Mouse (Mus musculus) forebrain, embryonic 12.5 days (tissue): ENCODE results near the gene Zcchc10. TPM values are rescaled to one million over a fixed set of nuclear protein-coding genes. Genes with fewer than 3 reads are reported as not detected.
A peak's percentile ranks its signal among the peaks of the same experiment; 100 is the strongest.
"Not testable (repeated sequence)": the region's sequence is repeated elsewhere in the genome, so short reads cannot be mapped to it uniquely, and the experiment has no call there.

Experiments
- ATAC-seq: fragments of 200-750 bp; cut with Nextera tagmentation; 2 replicates; pipeline ENCODE4 v1.8.0; 2017; ENCODE audit warnings: moderate TSS enrichment; ENCODE audit not compliant: low FRiP score
- H3K27ac ChIP-seq: fragments of 300-500 bp; sonication (generic); 2 replicates; pipeline ENCODE4 v1.5.1; 2016; ENCODE audit warnings: mild to moderate bottlenecking
- H3K27me3 ChIP-seq: fragments of 300-500 bp; sonication (generic); 2 replicates; pipeline ENCODE4 v1.6.1; 2016; ENCODE audit warnings: mild to moderate bottlenecking
- H3K36me3 ChIP-seq: fragments of 300-500 bp; sonication (generic); replicated peaks from 2 replicates; pipeline ENCODE4 v1.6.1; 2016; ENCODE audit warnings: mild to moderate bottlenecking
- H3K4me1 ChIP-seq: fragments of 300-500 bp; sonication (generic); 2 replicates; pipeline ENCODE4 v1.6.1; 2016
- H3K4me2 ChIP-seq: fragments of 300-500 bp; sonication (generic); 2 replicates; pipeline ENCODE4 v1.6.1; 2016; ENCODE audit warnings: mild to moderate bottlenecking, moderate library complexity
- H3K4me3 ChIP-seq: fragments of 300-500 bp; sonication (generic); replicated peaks from 2 replicates; pipeline ENCODE4 v1.5.1; 2016; ENCODE audit warnings: mild to moderate bottlenecking
- H3K9ac ChIP-seq: fragments of 300-500 bp; sonication (generic); 2 replicates; pipeline ENCODE4 v1.6.1; 2016; ENCODE audit warnings: mild to moderate bottlenecking
- H3K9me3 ChIP-seq: fragments of 300-500 bp; sonication (generic); 2 replicates; pipeline ENCODE4 v1.6.1; 2016
- WGBS: fragments of 180-500 bp; shearing (Covaris S2); methylation state at CpG from one replicate; pipeline ENCODE4 v1.1.7; 2016; 5-methylcytosine and 5-hydroxymethylcytosine counted together
- polyA plus RNA-seq: library from polyadenylated mRNA; unstranded; fragments of >200 nt; fragmentation: Nextera tagmentation; extraction: Ambion mirVana; gene quantifications from 2 replicates; pipeline ENCODE4 v1.2.1, GENCODE M21; 2016

The Zcchc10 gene
- polyA plus RNA-seq: 17.3 and 17.4 TPM in 2 replicates

- WGBS: 0% methylated on average over 21 of the region's 21 CpGs
- H3K27me3 ChIP-seq: no peaks in the 10 kb centered on the region; the same call in 1 of the 2 replicates
- peak within 1 kb of the TSS; percentile 80 for H3K9ac ChIP-seq
- peaks cover 9% of the 10 kb centered on the region for H3K4me1 ChIP-seq
- ATAC-seq: peak; percentile 96
- H3K4me3 ChIP-seq: peak within 1 kb of the TSS; percentile 80
- H3K9me3 ChIP-seq: no peaks in the 10 kb centered on the region
- H3K4me2 ChIP-seq: peak within 1 kb of the TSS; percentile 56
- peak within 1 kb of the TSS; percentile 65 for H3K27ac ChIP-seq
- H3K36me3 ChIP-seq: peaks cover 18% of the 10 kb centered on the region
Measured at GRCm38 (mm10) chr11:53324512-53324968, at the start of gene Zcchc10. Gene Zcchc10, plus strand, starts transcription at chr11:53324679.

- Histone ChIP-seq H3K4me2 (no peak overlapping the region), H3K4me1 (no peaks in the 10 kb centered on the region), H3K9ac (no peak overlapping the region), H3K9me3 (no peaks in the 10 kb centered on the region), H3K27ac (no peak overlapping the region), H3K27me3 (no peaks in the 10 kb centered on the region), H3K4me3 (no peak overlapping the region), H3K36me3 (peaks cover 78% of the 10 kb centered on the region)
- no peak for ATAC-seq
- 97% methylated on average over 3 of the region's 3 CpGs for WGBS
Measured at GRCm38 (mm10) chr11:53275358-53275757, 49.1 kb upstream of the Zcchc10 start.

- Histone ChIP-seq H3K27ac (no peak overlapping the region), H3K9me3 (no peaks in the 10 kb centered on the region), H3K27me3 (no peaks in the 10 kb centered on the region), H3K4me3 (no peak overlapping the region), H3K9ac (no peak overlapping the region), H3K4me1 (no peaks in the 10 kb centered on the region), H3K36me3 (peaks cover 76% of the 10 kb centered on the region), H3K4me2 (no peak overlapping the region)
- WGBS: 92% methylated on average over 4 of the region's 4 CpGs
- ATAC-seq: no peak
Measured at GRCm38 (mm10) chr11:53278411-53278810, 46.1 kb upstream of the Zcchc10 start.

- Histone ChIP-seq H3K9me3 (no peaks in the 10 kb centered on the region), H3K4me3 (no peak overlapping the region), H3K4me2 (no peak overlapping the region), H3K27ac (no peak overlapping the region), H3K4me1 (no peaks in the 10 kb centered on the region), H3K27me3 (no peaks in the 10 kb centered on the region), H3K9ac (no peak overlapping the region), H3K36me3 (peaks cover 91% of the 10 kb centered on the region)
- no peak for ATAC-seq
- WGBS: 91% methylated on average over 6 of the region's 6 CpGs
Measured at GRCm38 (mm10) chr11:53285885-53286284, 38.6 kb upstream of the Zcchc10 start.

GRCm38 (mm10) chr11:53290187-53290586, 34.3 kb upstream of the Zcchc10 start:
- 99% methylated on average over 2 of the region's 2 CpGs for WGBS
- not testable (repeated sequence) for H3K27ac ChIP-seq, H3K4me2 ChIP-seq, H3K9me3 ChIP-seq, H3K27me3 ChIP-seq, H3K9ac ChIP-seq, H3K4me3 ChIP-seq, H3K4me1 ChIP-seq, ATAC-seq
- peaks cover 77% of the 10 kb centered on the region for H3K36me3 ChIP-seq

GRCm38 (mm10) chr11:53290871-53291270, 33.6 kb upstream of the Zcchc10 start:
- H3K4me1 ChIP-seq: no peaks in the 10 kb centered on the region
- no peak overlapping the region for H3K27ac ChIP-seq
- H3K9ac ChIP-seq: no peak overlapping the region
- H3K4me3 ChIP-seq: no peak overlapping the region
- H3K9me3 ChIP-seq: no peaks in the 10 kb centered on the region
- WGBS: 93% methylated on average over 11 of the region's 11 CpGs
- no peak for ATAC-seq
- H3K36me3 ChIP-seq: peaks cover 71% of the 10 kb centered on the region
- H3K4me2 ChIP-seq: no peak overlapping the region
- H3K27me3 ChIP-seq: no peaks in the 10 kb centered on the region

- Histone ChIP-seq H3K4me2 (no peak overlapping the region), H3K4me3 (no peak overlapping the region), H3K27me3 (no peaks in the 10 kb centered on the region), H3K9me3 (no peaks in the 10 kb centered on the region), H3K27ac (no peak overlapping the region), H3K4me1 (peaks cover 20% of the 10 kb centered on the region), H3K9ac (no peak overlapping the region), H3K36me3 (peaks cover 35% of the 10 kb centered on the region)
- WGBS: 95% methylated on average over 5 of the region's 5 CpGs
- ATAC-seq: no peak
Measured at GRCm38 (mm10) chr11:53294441-53294840, 30.0 kb upstream of the Zcchc10 start.

GRCm38 (mm10) chr11:53296880-53297279, 27.6 kb upstream of the Zcchc10 start:
- peaks cover 28% of the 10 kb centered on the region for H3K4me1 ChIP-seq
- no peak overlapping the region for H3K27ac ChIP-seq
- H3K9me3 ChIP-seq: no peaks in the 10 kb centered on the region
- H3K4me3 ChIP-seq: no peak overlapping the region
- 80% methylated on average over 4 of the region's 4 CpGs for WGBS
- ATAC-seq: no peak
- H3K9ac ChIP-seq: no peak overlapping the region
- no peaks in the 10 kb centered on the region for H3K27me3 ChIP-seq
- H3K36me3 ChIP-seq: peaks cover 16% of the 10 kb centered on the region
- no peak overlapping the region for H3K4me2 ChIP-seq

- Histone ChIP-seq H3K9ac (peak overlapping the region; percentile 99), H3K4me2 (peak overlapping the region; percentile 79), H3K27ac (no peak overlapping the region), H3K4me1 (peaks cover 28% of the 10 kb centered on the region), H3K4me3 (peak overlapping the region; percentile 99), H3K9me3 (no peaks in the 10 kb centered on the region), H3K36me3 (peaks cover 8% of the 10 kb centered on the region), H3K27me3 (no peaks in the 10 kb centered on the region)
- ATAC-seq: no peak
- 90% methylated on average over 7 of the region's 7 CpGs for WGBS
Measured at GRCm38 (mm10) chr11:53297947-53298860, 26.3 kb upstream of the Zcchc10 start.

- peak overlapping the region; percentile 99 for H3K9ac ChIP-seq
- peaks cover 28% of the 10 kb centered on the region for H3K4me1 ChIP-seq
- under 1% methylated on average over 80 of the region's 80 CpGs for WGBS
- no peaks in the 10 kb centered on the region for H3K9me3 ChIP-seq
- peak; percentile 82 for ATAC-seq
- H3K27me3 ChIP-seq: no peaks in the 10 kb centered on the region
- peak overlapping the region; percentile 97 for H3K27ac ChIP-seq
- peak overlapping the region; percentile 99 for H3K4me3 ChIP-seq
- H3K4me2 ChIP-seq: peak overlapping the region; percentile 79
- H3K36me3 ChIP-seq: no peaks in the 10 kb centered on the region
Measured at GRCm38 (mm10) chr11:53299551-53300329, 24.7 kb upstream of the Zcchc10 start.

- WGBS: under 1% methylated on average over 58 of the region's 58 CpGs
- H3K9me3 ChIP-seq: no peaks in the 10 kb centered on the region
- H3K27ac ChIP-seq: peak within 1 kb of the TSS; percentile 97
- H3K4me2 ChIP-seq: peak within 1 kb of the TSS; percentile 79
- H3K4me3 ChIP-seq: peak within 1 kb of the TSS; percentile 99
- peak within 1 kb of the TSS; percentile 99 for H3K9ac ChIP-seq
- peaks cover 28% of the 10 kb centered on the region for H3K4me1 ChIP-seq
- H3K36me3 ChIP-seq: no peaks in the 10 kb centered on the region
- H3K27me3 ChIP-seq: no peaks in the 10 kb centered on the region
- peak; percentile 98 for ATAC-seq
Measured at GRCm38 (mm10) chr11:53300330-53301166, 23.9 kb upstream of the Zcchc10 start, which contains the start of gene Hspa4. Gene Hspa4, minus strand, starts transcription at chr11:53300457.
